Mouse (Mus musculus) stomach, postnatal 0 days (tissue): ENCODE data around the gene Rfx1.

ENCODE experiments used
- CTCF ChIP-seq: IDR thresholded peaks from 2 replicates; pipeline ENCODE4 v1.5.1; 2016; ENCODE audit warnings: antibody characterized with exemption, low read depth, mild to moderate bottlenecking, moderate library complexity
- EP300 ChIP-seq: optimal IDR thresholded peaks from 2 replicates; pipeline ENCODE3; 2016; ENCODE audit warnings: antibody characterized with exemption

- no peak for TF ChIP-seq CTCF
- TF ChIP-seq EP300, result no peak
These were observed 1.8 kb downstream of the Rfx1 start for GRCm38 (mm10) chr8:84068316-84069035.
